Mouse (Mus musculus): ENCODE data around the gene Trim63.

The Trim63 gene

DNA sequence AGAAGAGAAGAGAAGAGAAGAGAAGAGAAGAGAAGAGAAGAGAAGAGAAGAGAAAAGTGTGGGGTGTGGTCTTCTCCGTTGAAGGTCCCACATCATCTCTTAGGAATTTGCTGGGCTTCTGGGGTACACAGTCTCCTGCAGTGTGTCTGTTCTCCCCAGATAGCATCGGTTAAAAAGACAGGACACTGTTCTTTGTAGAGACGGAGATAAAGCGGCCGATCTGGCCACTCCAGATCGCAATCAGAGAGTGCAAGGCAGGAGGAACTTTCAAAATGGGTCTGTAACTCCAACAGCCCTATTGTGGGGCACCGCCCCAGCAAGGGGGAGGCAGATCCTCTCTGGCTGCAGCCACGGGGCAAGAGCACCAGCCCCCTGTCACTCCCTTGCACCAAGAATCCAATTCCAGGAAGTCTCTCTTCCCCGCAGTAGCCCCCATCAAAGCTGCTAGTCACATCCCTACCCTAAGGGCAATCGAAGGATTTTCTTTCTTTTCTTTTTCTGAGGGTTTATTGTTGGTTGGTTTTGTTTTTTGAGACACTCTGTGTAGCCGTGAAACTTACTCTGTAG is 27.4 kb downstream of the Trim63 start:
- no peak for DNase-seq (ENCODE audit: low read depth)

DNA sequence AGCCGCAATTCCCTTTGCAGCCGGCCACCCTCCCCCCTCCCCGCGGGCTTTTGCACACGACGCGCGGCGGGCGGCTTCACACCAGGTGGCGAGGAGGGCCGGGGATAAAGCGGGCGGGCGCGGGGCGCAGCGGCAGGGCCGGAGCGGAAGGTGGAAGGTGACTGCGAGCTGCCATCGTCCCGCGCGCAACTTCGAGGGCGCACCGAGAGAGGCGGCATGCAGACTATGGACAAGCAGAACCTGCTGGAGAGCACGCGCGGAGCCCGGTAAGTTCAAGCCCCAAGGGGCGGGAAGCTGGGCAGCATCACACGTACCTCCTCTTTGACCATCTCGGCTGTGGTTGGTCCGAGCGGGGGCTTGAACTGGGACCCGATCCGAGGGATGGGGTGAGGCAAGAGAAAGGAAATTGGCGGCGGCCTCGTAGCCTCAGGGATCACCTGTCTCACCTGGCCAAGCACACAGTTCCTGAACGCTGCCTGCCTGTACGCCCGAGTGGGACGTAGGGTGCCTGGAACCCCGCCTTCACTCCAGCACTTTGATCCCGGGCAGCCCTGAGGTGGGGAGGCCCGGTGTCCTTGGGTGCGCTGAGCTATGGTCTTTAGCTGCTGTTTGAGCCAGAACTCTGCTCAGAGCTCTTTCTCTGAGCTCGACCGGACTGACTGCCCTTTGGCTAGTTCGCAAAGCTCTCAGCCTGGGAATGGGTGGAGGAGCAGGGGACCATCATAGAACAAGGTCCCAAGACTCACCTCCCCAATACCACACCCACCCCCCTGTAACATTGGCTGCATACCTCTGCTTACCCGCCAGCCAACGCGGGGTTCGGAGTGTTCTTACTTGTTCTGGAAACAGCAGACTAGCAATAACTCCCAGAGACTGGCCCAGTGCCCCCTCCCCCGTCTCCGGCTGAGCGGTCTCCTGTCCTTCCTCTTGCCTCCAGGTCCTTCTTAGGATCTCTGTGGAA is 28.4 kb downstream of the Trim63 start, which contains the start of gene Slc30a2:
Gene Slc30a2, plus strand, starts transcription at position 111 of the 961 bp plus-strand sequence.
- DNase-seq (ENCODE audit: low read depth): no peak

- no peak for DNase-seq (ENCODE audit: low read depth)
These were observed 29.7 kb downstream of the Trim63 start for GRCm38 (mm10) chr4:134344620-134345019.

GRCm38 (mm10) chr4:134345802-134346201 is 30.9 kb downstream of the Trim63 start:
- DNase-seq (ENCODE audit: low read depth): no peak

GRCm38 (mm10) chr4:134348078-134348477 is 33.2 kb downstream of the Trim63 start:
- DNase-seq (ENCODE audit: low read depth): no peak

DNA sequence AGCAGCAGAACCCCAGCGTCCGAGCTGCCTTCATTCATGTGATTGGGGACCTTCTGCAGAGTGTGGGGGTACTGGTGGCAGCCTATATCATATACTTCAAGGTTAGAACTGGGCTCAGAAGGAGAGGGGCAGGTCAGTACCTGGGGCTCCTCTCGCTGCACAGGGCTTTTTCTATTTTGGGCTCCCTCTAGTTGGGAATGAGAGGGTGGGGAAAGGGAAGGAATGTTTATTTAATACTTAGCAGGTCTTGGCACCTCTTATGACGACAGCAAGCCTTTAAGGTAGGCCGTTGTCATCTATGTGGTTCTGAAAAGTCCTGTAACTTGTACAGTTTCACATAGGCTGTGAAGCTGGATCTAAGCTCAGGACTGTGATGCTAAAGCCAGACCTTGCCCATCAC is 33.6 kb downstream of the Trim63 start:
- DNase-seq (ENCODE audit: low read depth): no peak

GRCm38 (mm10) chr4:134349829-134350228 is 34.9 kb downstream of the Trim63 start:
- DNase-seq (ENCODE audit: low read depth): no peak

DNA sequence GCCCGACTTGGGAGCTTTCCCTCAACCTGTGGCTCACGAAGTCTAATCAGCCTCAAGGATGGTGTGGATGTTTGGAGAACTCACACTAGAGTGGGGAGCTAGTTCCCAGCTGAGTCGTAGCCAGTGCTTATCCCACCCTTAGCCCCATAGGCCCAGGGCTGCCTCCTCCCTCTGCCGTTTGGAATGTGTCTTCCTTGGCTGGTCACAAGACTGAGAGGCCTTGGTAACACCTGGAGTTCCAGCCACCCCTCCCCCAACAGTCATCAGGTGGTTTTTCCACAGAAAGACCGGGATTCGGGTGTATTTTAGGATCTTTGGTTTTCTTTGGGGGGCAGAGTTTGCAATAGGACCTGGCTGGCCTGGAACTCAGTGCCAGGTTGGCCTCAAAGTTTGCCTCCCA is 35.7 kb downstream of the Trim63 start:
- no peak for DNase-seq (ENCODE audit: low read depth)

DNA sequence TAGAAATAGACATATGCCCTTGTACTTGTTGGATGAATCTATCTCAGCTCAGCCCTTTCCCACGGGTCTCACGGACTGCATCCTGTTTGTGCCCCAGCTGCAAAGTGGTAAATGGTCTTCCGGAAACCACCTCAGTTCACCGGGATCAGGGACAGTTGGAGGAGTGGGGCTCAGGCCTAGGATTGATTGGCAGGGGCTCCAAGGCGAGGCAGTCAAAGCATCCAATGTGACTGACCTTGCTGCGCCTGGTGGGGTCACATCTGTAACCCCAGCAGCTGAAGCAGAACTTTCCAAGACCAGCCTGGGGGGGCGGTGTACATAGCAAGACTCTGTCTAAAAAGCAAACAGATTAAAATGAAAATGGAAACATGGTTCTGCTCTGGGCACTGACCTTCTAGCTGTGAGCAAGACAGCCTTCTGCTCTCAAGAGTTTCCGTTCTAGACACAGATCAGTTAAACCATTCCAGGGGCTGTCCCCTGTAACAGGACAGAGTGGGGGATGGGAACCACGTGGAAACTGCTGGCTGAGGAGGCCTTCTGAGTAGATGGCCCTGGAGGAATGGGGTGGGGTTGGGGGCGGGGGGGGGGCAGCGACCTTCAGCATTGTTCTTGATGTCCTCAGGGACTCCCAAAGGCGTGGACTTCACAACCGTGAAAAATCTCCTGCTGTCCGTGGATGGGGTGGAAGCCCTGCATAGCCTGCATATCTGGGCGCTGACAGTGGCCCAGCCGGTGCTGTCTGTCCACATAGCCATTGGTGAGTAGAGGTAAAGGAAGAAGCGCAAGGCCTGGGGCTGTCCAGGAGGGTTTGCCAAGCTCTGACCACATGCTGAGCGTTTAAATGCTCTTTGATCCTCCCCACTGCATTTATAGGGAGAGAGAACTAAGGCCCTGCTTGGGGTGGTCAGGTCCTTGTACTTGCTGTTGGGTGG is 36.7 kb downstream of the Trim63 start:
- DNase-seq (ENCODE audit: low read depth): no peak

DNA sequence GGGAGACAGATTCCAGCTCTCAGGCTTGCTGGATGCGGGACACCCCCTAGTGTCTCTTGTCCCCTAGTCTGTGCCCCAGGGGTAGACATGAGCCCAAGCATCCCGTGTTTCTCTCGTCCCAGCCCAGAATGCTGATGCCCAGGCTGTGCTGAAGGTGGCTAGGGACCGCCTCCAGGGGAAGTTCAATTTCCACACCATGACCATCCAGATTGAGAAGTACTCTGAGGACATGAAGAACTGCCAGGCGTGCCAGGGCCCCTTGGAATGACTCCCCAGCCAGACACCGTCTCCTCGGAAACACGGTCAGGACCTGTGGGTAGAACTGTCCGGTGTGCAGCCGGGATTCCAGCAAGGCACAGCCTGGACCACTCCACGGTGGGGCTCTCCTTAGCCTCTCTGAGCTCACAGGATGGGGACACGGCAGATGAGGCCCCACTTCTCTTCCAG is 37.4 kb downstream of the Trim63 start:
- no peak for DNase-seq (ENCODE audit: low read depth)

DNA sequence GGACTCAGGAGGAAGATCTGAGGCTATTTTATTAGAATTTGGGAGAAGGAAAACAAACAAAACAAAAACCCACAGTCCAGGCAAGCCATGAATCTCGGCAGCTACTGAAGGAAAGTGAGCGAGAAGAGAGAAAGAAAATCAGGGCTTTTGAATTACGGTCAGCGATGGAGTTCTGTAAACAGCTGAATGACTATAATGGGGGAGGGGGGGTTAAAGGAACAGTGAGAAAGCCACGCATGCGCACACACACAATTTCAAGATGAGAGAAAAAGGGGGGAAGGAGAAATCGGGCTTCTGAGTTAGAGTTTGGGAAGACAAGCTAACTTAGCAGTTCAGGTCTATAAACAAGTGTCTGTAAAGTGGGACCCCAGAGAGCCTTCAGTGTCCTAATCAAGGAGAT is 38.0 kb downstream of the Trim63 start:
- DNase-seq (ENCODE audit: low read depth): no peak

- DNase-seq (ENCODE audit: low read depth): no peak
These were observed 38.8 kb downstream of the Trim63 start for GRCm38 (mm10) chr4:134353527-134354409.

GRCm38 (mm10) chr4:134355841-134356452 is 41.0 kb downstream of the Trim63 start:
- no peak for DNase-seq (ENCODE audit: low read depth)

GRCm38 (mm10) chr4:134356591-134357460 is 41.9 kb downstream of the Trim63 start:
- DNase-seq (ENCODE audit: low read depth): peak; percentile 36

- no peak for DNase-seq (ENCODE audit: low read depth)
These were observed 42.5 kb downstream of the Trim63 start for GRCm38 (mm10) chr4:134357461-134357771.

DNA sequence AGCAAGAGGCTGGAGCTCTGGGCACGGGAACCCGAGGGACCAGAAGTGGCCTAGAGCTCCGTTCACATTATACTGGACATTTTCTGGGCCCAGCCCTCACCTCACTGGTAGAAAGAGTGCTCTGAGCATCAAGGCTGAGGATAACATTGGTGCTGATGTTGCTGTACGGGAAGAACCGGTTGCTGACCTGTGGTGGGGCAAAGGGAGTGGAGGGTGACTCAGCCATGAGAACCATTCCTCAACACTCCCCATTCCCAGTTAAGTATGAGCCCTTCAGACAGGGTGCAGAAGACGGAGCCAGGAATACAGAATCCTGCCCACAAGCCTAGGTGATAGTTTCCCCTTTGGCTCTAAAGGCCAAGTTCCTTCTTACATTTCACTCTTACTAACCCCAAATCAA is 44.7 kb downstream of the Trim63 start:
- no peak for DNase-seq (ENCODE audit: low read depth)

- no peak for DNase-seq (ENCODE audit: low read depth)
These were observed 46.3 kb downstream of the Trim63 start for GRCm38 (mm10) chr4:134361215-134361614.

GRCm38 (mm10) chr4:134362124-134362523 is 47.2 kb downstream of the Trim63 start:
- no peak for DNase-seq (ENCODE audit: low read depth)

DNA sequence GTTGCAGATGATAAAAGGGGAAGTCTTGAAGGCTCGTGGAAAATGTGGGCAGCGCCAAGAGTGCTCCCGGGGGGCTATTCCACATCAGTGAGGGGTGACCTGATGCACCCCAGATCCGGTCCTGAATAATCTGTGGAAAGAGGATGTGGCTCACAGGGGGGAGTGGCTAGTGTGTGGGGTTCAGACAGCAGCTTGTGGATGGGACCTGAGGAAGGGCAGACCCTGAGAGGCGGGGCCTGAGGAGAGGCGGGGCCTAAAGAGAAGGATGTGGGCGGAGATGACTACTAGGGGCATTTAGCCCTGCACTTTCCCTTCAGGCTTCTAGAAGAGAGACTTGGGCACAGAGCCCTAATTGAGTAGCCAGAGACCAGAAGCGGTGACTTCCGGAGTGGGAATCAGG is 47.7 kb downstream of the Trim63 start:
- DNase-seq (ENCODE audit: low read depth): no peak

GRCm38 (mm10) chr4:134365280-134365679 is 50.4 kb downstream of the Trim63 start:
- no peak for DNase-seq (ENCODE audit: low read depth)
